Mouse (Mus musculus): Measurements from ENCODE around the gene Cdc16.

GRCm38 (mm10) chr8:13718980-13719379, 38.5 kb upstream of the Cdc16 start:
- no peak for TF ChIP-seq CTCF (IDR thresholded peaks at IDR 0.05; ENCODE audit: low read depth, low read length)
- TF ChIP-seq POLR2A (IDR thresholded peaks at IDR 0.05; ENCODE audit: borderline replicate concordance, low read depth, low read length) = no peak
